Mouse (Mus musculus): ENCODE data around the gene Rag2. TPM values are rescaled to one million over a fixed set of nuclear protein-coding genes. Genes with fewer than 3 reads are reported as not detected.

The Rag2 gene
- total RNA-seq (2014; rRNA removed) (not detected in 2 replicates), polyA plus RNA-seq (2015; fragmentation: Nextera tagmentation; extraction: Ambion mirVana) (0.09 TPM in 1 of 2 replicates, not detected in the other)

GRCm38 (mm10) chr2:101624526-101624925 is at the start of gene Rag2:
Gene Rag2, plus strand, starts transcription at chr2:101624718.
- WGBS, result 68% methylated on average over 4 of the region's 4 CpGs
- Histone ChIP-seq H3K4me3 (ENCODE audit: low read depth, low read length) (no peak within 1 kb of the TSS), H3K4me2 (ENCODE audit: low read depth, low read length, poor library complexity, severe bottlenecking) (no peak within 1 kb of the TSS), H3K4me1 (ENCODE audit: insufficient read depth, low read length) (0 out of 2 replicates have a peak, but pooled peaks cover 5% of the 10 kb centered on the region), H3K27me3 (ENCODE audit: insufficient read depth, low read length) (no peaks in the 10 kb centered on the region), H3K9me3 (ENCODE audit: low read length) (no peaks in the 10 kb centered on the region), H3K36me3 (ENCODE audit: insufficient read depth, low read length) (no peaks in the 10 kb centered on the region), H3K9ac (replicated peaks; ENCODE audit: low read length, poor library complexity, severe bottlenecking) (no peak within 1 kb of the TSS), H3K27ac (ENCODE audit: low read depth, low read length) (no peak within 1 kb of the TSS)
- DNase-seq (ENCODE audit: low spot score) (no peak), ATAC-seq (ENCODE audit: low FRiP score) (no peak)
- TF ChIP-seq CTCF (IDR thresholded peaks at IDR 0.05), result no peak

GRCm38 (mm10) chr2:101577243-101577642 is 47.3 kb upstream of the Rag2 start:
- Histone ChIP-seq H3K27me3 (ENCODE audit: insufficient read depth, low read length) (no peaks in the 10 kb centered on the region), H3K9me3 (ENCODE audit: low read length) (no peaks in the 10 kb centered on the region), H3K4me2 (ENCODE audit: low read depth, low read length, poor library complexity, severe bottlenecking) (no peak overlapping the region), H3K36me3 (ENCODE audit: insufficient read depth, low read length) (no peaks in the 10 kb centered on the region), H3K9ac (replicated peaks; ENCODE audit: low read length, poor library complexity, severe bottlenecking) (no peak overlapping the region), H3K4me3 (ENCODE audit: low read depth, low read length) (no peak overlapping the region), H3K4me1 (ENCODE audit: insufficient read depth, low read length) (no peaks in the 10 kb centered on the region), H3K27ac (ENCODE audit: low read depth, low read length) (no peak overlapping the region)
- TF ChIP-seq CTCF (IDR thresholded peaks at IDR 0.05), result no peak
- ATAC-seq (ENCODE audit: low FRiP score), result no peak
- no peak for DNase-seq (ENCODE audit: low spot score)
- 88% methylated on average over 4 of the region's 4 CpGs for WGBS

- TF ChIP-seq CTCF (IDR thresholded peaks at IDR 0.05), result no peak
- H3K27me3 ChIP-seq (ENCODE audit: insufficient read depth, low read length), result no peaks in the 10 kb centered on the region
- DNase-seq (ENCODE audit: low spot score) (no peak), ATAC-seq (ENCODE audit: low FRiP score) (no peak)
- H3K27ac ChIP-seq (ENCODE audit: low read depth, low read length), result no peak overlapping the region
- no peaks in the 10 kb centered on the region for H3K4me1 ChIP-seq (ENCODE audit: insufficient read depth, low read length)
- 83% methylated on average over 2 of the region's 2 CpGs for WGBS
- H3K36me3 ChIP-seq (ENCODE audit: insufficient read depth, low read length), result no peaks in the 10 kb centered on the region
- no peaks in the 10 kb centered on the region for H3K9me3 ChIP-seq (ENCODE audit: low read length)
- H3K9ac ChIP-seq (replicated peaks; ENCODE audit: low read length, poor library complexity, severe bottlenecking), result no peak overlapping the region
- H3K4me3 ChIP-seq (ENCODE audit: low read depth, low read length), result no peak overlapping the region
- H3K4me2 ChIP-seq (ENCODE audit: low read depth, low read length, poor library complexity, severe bottlenecking), result no peak overlapping the region
Observed at GRCm38 (mm10) chr2:101580027-101580426, 44.5 kb upstream of the Rag2 start.

- 69% methylated on average over 1 of the region's 1 CpGs for WGBS
- Histone ChIP-seq H3K36me3 (ENCODE audit: insufficient read depth, low read length) (no peaks in the 10 kb centered on the region), H3K27me3 (ENCODE audit: insufficient read depth, low read length) (no peaks in the 10 kb centered on the region), H3K9ac (replicated peaks; ENCODE audit: low read length, poor library complexity, severe bottlenecking) (no peak overlapping the region), H3K4me3 (ENCODE audit: low read depth, low read length) (no peak overlapping the region), H3K4me1 (ENCODE audit: insufficient read depth, low read length) (no peaks in the 10 kb centered on the region), H3K4me2 (ENCODE audit: low read depth, low read length, poor library complexity, severe bottlenecking) (no peak overlapping the region), H3K27ac (ENCODE audit: low read depth, low read length) (no peak overlapping the region), H3K9me3 (ENCODE audit: low read length) (no peaks in the 10 kb centered on the region)
- DNase-seq (ENCODE audit: low spot score), result no peak
- TF ChIP-seq CTCF (IDR thresholded peaks at IDR 0.05), result no peak
- no peak for ATAC-seq (ENCODE audit: low FRiP score)
Observed at GRCm38 (mm10) chr2:101580428-101580827, 44.1 kb upstream of the Rag2 start.

- Histone ChIP-seq H3K9ac (replicated peaks; ENCODE audit: low read length, poor library complexity, severe bottlenecking) (no peak overlapping the region), H3K27me3 (ENCODE audit: insufficient read depth, low read length) (no peaks in the 10 kb centered on the region), H3K4me1 (ENCODE audit: insufficient read depth, low read length) (no peaks in the 10 kb centered on the region), H3K36me3 (ENCODE audit: insufficient read depth, low read length) (no peaks in the 10 kb centered on the region), H3K4me3 (ENCODE audit: low read depth, low read length) (no peak overlapping the region), H3K9me3 (ENCODE audit: low read length) (no peaks in the 10 kb centered on the region), H3K4me2 (ENCODE audit: low read depth, low read length, poor library complexity, severe bottlenecking) (no peak overlapping the region), H3K27ac (ENCODE audit: low read depth, low read length) (no peak overlapping the region)
- DNase-seq (ENCODE audit: low spot score) (no peak), ATAC-seq (ENCODE audit: low FRiP score) (no peak)
- WGBS, result 91% methylated on average over 3 of the region's 3 CpGs
- TF ChIP-seq CTCF (IDR thresholded peaks at IDR 0.05), result no peak
Observed at GRCm38 (mm10) chr2:101580977-101581376, 43.5 kb upstream of the Rag2 start.

- Histone ChIP-seq H3K4me1 (ENCODE audit: insufficient read depth, low read length) (no peaks in the 10 kb centered on the region), H3K9me3 (ENCODE audit: low read length) (no peaks in the 10 kb centered on the region), H3K36me3 (ENCODE audit: insufficient read depth, low read length) (no peaks in the 10 kb centered on the region), H3K4me3 (ENCODE audit: low read depth, low read length) (no peak overlapping the region), H3K4me2 (ENCODE audit: low read depth, low read length, poor library complexity, severe bottlenecking) (no peak overlapping the region), H3K27ac (ENCODE audit: low read depth, low read length) (no peak overlapping the region), H3K9ac (replicated peaks; ENCODE audit: low read length, poor library complexity, severe bottlenecking) (no peak overlapping the region), H3K27me3 (ENCODE audit: insufficient read depth, low read length) (no peaks in the 10 kb centered on the region)
- DNase-seq (ENCODE audit: low spot score) (no peak), ATAC-seq (ENCODE audit: low FRiP score) (no peak)
- no peak for TF ChIP-seq CTCF (IDR thresholded peaks at IDR 0.05)
- WGBS, result 82% methylated on average over 3 of the region's 3 CpGs
Observed at GRCm38 (mm10) chr2:101581418-101581817, 43.1 kb upstream of the Rag2 start.
